Mouse (Mus musculus): ENCODE data around the gene Vamp3. TPM values are rescaled to one million over a fixed set of nuclear protein-coding genes. Genes with fewer than 3 reads are reported as not detected.
A peak's percentile ranks its signal among the peaks of the same experiment; 100 is the strongest.
"Not testable (repeated sequence)": the region's sequence is repeated elsewhere in the genome, so short reads cannot be mapped to it uniquely, and the experiment has no call there.

The Vamp3 gene
- polyA plus RNA-seq, 1 experiment from 2014 or later, result 60.7 TPM

GRCm38 (mm10) chr4:151043281-151043680 lies 14.5 kb downstream of the Vamp3 start:
- 41% methylated on average over 5 of the region's 5 CpGs for WGBS
- Histone ChIP-seq H3K27me3 (peaks cover 17% of the 10 kb centered on the region), H3K4me2 (replicated peaks) (peak overlapping the region; percentile 77; the same call in 1 of the 2 replicates), H3K4me3 (replicated peaks) (no peak overlapping the region), H3K27ac (no peak overlapping the region), H3K4me1 (replicated peaks) (peaks cover 15% of the 10 kb centered on the region), H3K9ac (replicated peaks) (no peak overlapping the region), H3K9me3 (no peaks in the 10 kb centered on the region), H3K36me3 (peaks cover 17% of the 10 kb centered on the region)
- ATAC-seq, result no peak

- Histone ChIP-seq H3K4me1 (replicated peaks) (peaks cover 15% of the 10 kb centered on the region), H3K9me3 (no peaks in the 10 kb centered on the region), H3K27me3 (peaks cover 17% of the 10 kb centered on the region), H3K36me3 (peaks cover 2% of the 10 kb centered on the region), H3K4me3 (replicated peaks) (no peak overlapping the region), H3K9ac (replicated peaks) (0 out of 2 replicates have a peak overlapping the region, but pooled peaks have one; percentile 0), H3K4me2 (replicated peaks) (no peak overlapping the region), H3K27ac (no peak overlapping the region)
- no peak for ATAC-seq
- 90% methylated on average over 5 of the region's 5 CpGs for WGBS
These were observed 16.3 kb downstream of the Vamp3 start for GRCm38 (mm10) chr4:151041506-151041905.

- ATAC-seq, result no peak
- 92% methylated on average over 11 of the region's 11 CpGs for WGBS
- no peaks in the 10 kb centered on the region for H3K36me3 ChIP-seq
- no peak overlapping the region for H3K4me3 ChIP-seq (replicated peaks)
- H3K9me3 ChIP-seq, result no peaks in the 10 kb centered on the region
- H3K4me1 ChIP-seq (replicated peaks), result no peaks in the 10 kb centered on the region
- H3K9ac ChIP-seq (replicated peaks), result no peak overlapping the region
- no peak overlapping the region for H3K27ac ChIP-seq
- peaks cover 4% of the 10 kb centered on the region for H3K27me3 ChIP-seq
- H3K4me2 ChIP-seq (replicated peaks), result no peak overlapping the region
These were observed 20.0 kb downstream of the Vamp3 start for GRCm38 (mm10) chr4:151037800-151038199.

- H3K4me3 ChIP-seq (replicated peaks), result no peak overlapping the region
- no peak overlapping the region for H3K4me2 ChIP-seq (replicated peaks)
- no peaks in the 10 kb centered on the region for H3K36me3 ChIP-seq
- no peaks in the 10 kb centered on the region for H3K9me3 ChIP-seq
- 87% methylated on average over 7 of the region's 7 CpGs for WGBS
- H3K27ac ChIP-seq, result no peak overlapping the region
- no peaks in the 10 kb centered on the region for H3K27me3 ChIP-seq
- H3K4me1 ChIP-seq (replicated peaks), result no peaks in the 10 kb centered on the region
- no peak overlapping the region for H3K9ac ChIP-seq (replicated peaks)
- no peak for ATAC-seq
These were observed 21.2 kb downstream of the Vamp3 start for GRCm38 (mm10) chr4:151036521-151036920.

- ATAC-seq, result peak; percentile 77
- H3K36me3 ChIP-seq, result peaks cover 8% of the 10 kb centered on the region
- 48% methylated on average over 6 of the region's 6 CpGs for WGBS
- H3K9me3 ChIP-seq, result no peaks in the 10 kb centered on the region
- H3K4me1 ChIP-seq (replicated peaks), result no peaks in the 10 kb centered on the region
- no peak overlapping the region for H3K4me3 ChIP-seq (replicated peaks)
- H3K27ac ChIP-seq, result no peak overlapping the region
- no peak overlapping the region for H3K4me2 ChIP-seq (replicated peaks)
- H3K27me3 ChIP-seq, result no peaks in the 10 kb centered on the region
- H3K9ac ChIP-seq (replicated peaks), result no peak overlapping the region
These were observed 30.8 kb downstream of the Vamp3 start for GRCm38 (mm10) chr4:151027001-151027400.

GRCm38 (mm10) chr4:151024152-151024551 lies 33.6 kb downstream of the Vamp3 start:
- Histone ChIP-seq H3K4me2 (replicated peaks) (no peak overlapping the region), H3K4me1 (replicated peaks) (no peaks in the 10 kb centered on the region), H3K9ac (replicated peaks) (no peak overlapping the region), H3K27ac (no peak overlapping the region), H3K9me3 (no peaks in the 10 kb centered on the region), H3K36me3 (peaks cover 8% of the 10 kb centered on the region), H3K27me3 (no peaks in the 10 kb centered on the region), H3K4me3 (replicated peaks) (no peak overlapping the region)
- no peak for ATAC-seq
- 90% methylated on average over 9 of the region's 9 CpGs for WGBS

- H3K4me2 ChIP-seq (replicated peaks); H3K27ac ChIP-seq; H3K9ac ChIP-seq (replicated peaks); ATAC-seq; H3K4me3 ChIP-seq (replicated peaks); H3K4me1 ChIP-seq (replicated peaks); H3K27me3 ChIP-seq; H3K9me3 ChIP-seq: not testable (repeated sequence)
- H3K36me3 ChIP-seq, result peaks cover 27% of the 10 kb centered on the region
- WGBS, result 89% methylated on average over 1 of the region's 1 CpGs
These were observed 40.4 kb downstream of the Vamp3 start for GRCm38 (mm10) chr4:151017356-151017755.

GRCm38 (mm10) chr4:151015946-151016345 lies 41.8 kb downstream of the Vamp3 start:
- Histone ChIP-seq H3K4me3 (replicated peaks) (no peak overlapping the region), H3K36me3 (peaks cover 25% of the 10 kb centered on the region), H3K4me2 (replicated peaks) (no peak overlapping the region), H3K9ac (replicated peaks) (no peak overlapping the region), H3K27me3 (no peaks in the 10 kb centered on the region), H3K9me3 (no peaks in the 10 kb centered on the region), H3K4me1 (replicated peaks) (no peaks in the 10 kb centered on the region), H3K27ac (no peak overlapping the region)
- no peak for ATAC-seq
- WGBS, result 91% methylated on average over 10 of the region's 10 CpGs

GRCm38 (mm10) chr4:151010316-151010715 lies 47.4 kb downstream of the Vamp3 start:
- no peak for ATAC-seq
- Histone ChIP-seq H3K36me3 (peaks cover 9% of the 10 kb centered on the region), H3K4me1 (replicated peaks) (no peaks in the 10 kb centered on the region), H3K4me3 (replicated peaks) (no peak overlapping the region), H3K27me3 (no peaks in the 10 kb centered on the region), H3K9me3 (no peaks in the 10 kb centered on the region), H3K4me2 (replicated peaks) (no peak overlapping the region), H3K9ac (replicated peaks) (no peak overlapping the region), H3K27ac (no peak overlapping the region)
- WGBS, result 89% methylated on average over 7 of the region's 7 CpGs

- Histone ChIP-seq H3K4me3 (replicated peaks) (no peak overlapping the region), H3K9me3 (no peaks in the 10 kb centered on the region), H3K9ac (replicated peaks) (no peak overlapping the region), H3K4me2 (replicated peaks) (no peak overlapping the region), H3K27ac (no peak overlapping the region), H3K36me3 (peaks cover 3% of the 10 kb centered on the region; the same call in 1 of the 2 replicates), H3K27me3 (no peaks in the 10 kb centered on the region), H3K4me1 (replicated peaks) (no peaks in the 10 kb centered on the region)
- ATAC-seq, result no peak
- WGBS, result 46% methylated on average over 6 of the region's 6 CpGs
These were observed 50.8 kb downstream of the Vamp3 start for GRCm38 (mm10) chr4:151006945-151007344.

GRCm38 (mm10) chr4:151005656-151006318 lies 52.0 kb downstream of the Vamp3 start:
- Histone ChIP-seq H3K4me1 (replicated peaks) (no peaks in the 10 kb centered on the region), H3K9ac (replicated peaks) (no peak overlapping the region), H3K27me3 (no peaks in the 10 kb centered on the region), H3K27ac (no peak overlapping the region), H3K36me3 (peaks cover 3% of the 10 kb centered on the region; the same call in 1 of the 2 replicates), H3K4me3 (replicated peaks) (no peak overlapping the region), H3K9me3 (no peaks in the 10 kb centered on the region), H3K4me2 (replicated peaks) (no peak overlapping the region)
- no peak for ATAC-seq
- 94% methylated on average over 13 of the region's 13 CpGs for WGBS

- Histone ChIP-seq H3K9me3 (no peaks in the 10 kb centered on the region), H3K36me3 (no peaks in the 10 kb centered on the region; the same call in 1 of the 2 replicates), H3K27ac (no peak overlapping the region), H3K4me1 (replicated peaks) (no peaks in the 10 kb centered on the region), H3K27me3 (no peaks in the 10 kb centered on the region), H3K4me2 (replicated peaks) (no peak overlapping the region), H3K4me3 (replicated peaks) (no peak overlapping the region), H3K9ac (replicated peaks) (no peak overlapping the region)
- no peak for ATAC-seq
- 80% methylated on average over 13 of the region's 13 CpGs for WGBS
These were observed 56.4 kb downstream of the Vamp3 start for GRCm38 (mm10) chr4:151001397-151001796.

- Histone ChIP-seq H3K36me3 (no peaks in the 10 kb centered on the region), H3K9ac (replicated peaks) (no peak overlapping the region), H3K4me3 (replicated peaks) (no peak overlapping the region), H3K4me2 (replicated peaks) (no peak overlapping the region), H3K9me3 (no peaks in the 10 kb centered on the region), H3K27me3 (no peaks in the 10 kb centered on the region), H3K4me1 (replicated peaks) (no peaks in the 10 kb centered on the region), H3K27ac (no peak overlapping the region)
- no peak for ATAC-seq
- WGBS, result 96% methylated on average over 9 of the region's 9 CpGs
These were observed 59.1 kb downstream of the Vamp3 start for GRCm38 (mm10) chr4:150998626-150999025.
